ENCODE assay signal across 8 mouse cellular contexts in genomic region chr19:21785132-21785528, GRCm38 (mm10). TPM values are rescaled to one million over a fixed set of nuclear protein-coding genes. Genes with fewer than 3 reads are reported as not detected.
A peak's percentile ranks its signal among the peaks of the same experiment; 100 is the strongest.
DNase-seq lines count a peak whose midpoint lies in the region; ATAC-seq and TF ChIP-seq lines count a peak whose summit lies in the region.

No protein-coding gene starts in this region.

- no peaks in the 10 kb centered on the region for H3K27me3 ChIP-seq in heart, embryonic 16.5 days (ENCODE audit: control insufficient read depth, insufficient read depth, low read length)
- no peaks in the 10 kb centered on the region for H3K27me3 ChIP-seq in hindbrain, embryonic 13.5 days
- H3K27me3 ChIP-seq in neural tube, embryonic 11.5 days (ENCODE audit: control insufficient read depth, insufficient read depth, low read length): no peaks in the 10 kb centered on the region

- intact Hi-C loops in left cerebral cortex, postnatal 10 days (cut with DNase I): no loop called here

- H3K4me2 ChIP-seq in heart, embryonic 16.5 days (ENCODE audit: low read depth, low read length): peak overlapping the region; percentile 37; the same call in 1 of the 2 replicates
- H3K4me2 ChIP-seq in hindbrain, embryonic 13.5 days: peak overlapping the region; percentile 53
- peak overlapping the region; percentile 50 for H3K4me2 ChIP-seq in neural tube, embryonic 11.5 days (ENCODE audit: low read depth)

- no peak for DNase-seq in heart, adult 18-20 months
- DNase-seq in brain, embryonic 14.5 days (ENCODE audit: low read depth): peak; percentile 85
- DNase-seq in neural tube, embryonic 11.5 days (ENCODE audit: low spot score): peak; percentile 33
- no peak for DNase-seq in left cerebral cortex, postnatal 10 days (ENCODE audit: extremely low spot score in 1 of 2, low spot score in 2 of 2)
- DNase-seq in layer of hippocampus, adult 18-20 months (ENCODE audit: low spot score in 2 of 2): no peak
- no peak for DNase-seq in cerebellum, postnatal 36 days

- H3K4me1 ChIP-seq in heart, embryonic 16.5 days (ENCODE audit: control insufficient read depth, insufficient read depth, low read length): peaks cover 50% of the 10 kb centered on the region
- H3K4me1 ChIP-seq in hindbrain, embryonic 13.5 days (replicated peaks): peaks cover 92% of the 10 kb centered on the region
- H3K4me1 ChIP-seq in neural tube, embryonic 11.5 days (ENCODE audit: control insufficient read depth, insufficient read depth, low read length): peaks cover 67% of the 10 kb centered on the region

- no peak for ATAC-seq in heart, embryonic 16.5 days (replicated peaks; ENCODE audit: extremely low read depth, insufficient read depth, low FRiP score)
- ATAC-seq in hindbrain, embryonic 13.5 days (ENCODE audit: low FRiP score): 0 out of 2 replicates have a peak, but pooled peaks have one; percentile 6
- ATAC-seq in neural tube, embryonic 11.5 days (ENCODE audit: insufficient read depth, low FRiP score, low TSS enrichment): peak; percentile 11

- H3K4me3 ChIP-seq in heart, embryonic 16.5 days (ENCODE audit: low read length): no peak overlapping the region
- peak overlapping the region; percentile 23; the same call in 1 of the 2 replicates for H3K4me3 ChIP-seq in hindbrain, embryonic 13.5 days
- no peak overlapping the region for H3K4me3 ChIP-seq in neural tube, embryonic 11.5 days (ENCODE audit: low read depth, low read length)

- H3K27ac ChIP-seq in heart, embryonic 16.5 days (ENCODE audit: low read length): peak overlapping the region; percentile 76
- H3K27ac ChIP-seq in hindbrain, embryonic 13.5 days: peak overlapping the region; percentile 98
- peak overlapping the region; percentile 98 for H3K27ac ChIP-seq in neural tube, embryonic 11.5 days (ENCODE audit: low read depth, low read length)

- no peaks in the 10 kb centered on the region for H3K9me3 ChIP-seq in heart, embryonic 16.5 days (replicated peaks; ENCODE audit: control insufficient read depth, low read length)
- no peaks in the 10 kb centered on the region for H3K9me3 ChIP-seq in hindbrain, embryonic 13.5 days
- no peaks in the 10 kb centered on the region for H3K9me3 ChIP-seq in neural tube, embryonic 11.5 days (ENCODE audit: control insufficient read depth, low read length)

- no peak for TF ChIP-seq CTCF in brain, embryonic 14.5 days (IDR thresholded peaks at IDR 0.05; ENCODE audit: borderline replicate concordance, extremely low read depth, insufficient read depth, insufficient read length)

- WGBS in heart, embryonic 16.5 days: 37% methylated on average over 3 of the region's 3 CpGs
- WGBS in hindbrain, embryonic 13.5 days: 2% methylated on average over 3 of the region's 3 CpGs
- WGBS in neural tube, embryonic 11.5 days: 8% methylated on average over 3 of the region's 3 CpGs

- H3K9ac ChIP-seq in heart, embryonic 16.5 days (ENCODE audit: low read length): no peak overlapping the region
- H3K9ac ChIP-seq in hindbrain, embryonic 13.5 days: peak overlapping the region; percentile 70
- H3K9ac ChIP-seq in neural tube, embryonic 11.5 days (ENCODE audit: low read length): peak overlapping the region; percentile 72

- H3K36me3 ChIP-seq in heart, embryonic 16.5 days (ENCODE audit: control insufficient read depth, insufficient read depth): no peaks in the 10 kb centered on the region; the same call in 1 of the 2 replicates
- no peaks in the 10 kb centered on the region for H3K36me3 ChIP-seq in hindbrain, embryonic 13.5 days
- no peaks in the 10 kb centered on the region for H3K36me3 ChIP-seq in neural tube, embryonic 11.5 days (ENCODE audit: control insufficient read depth, insufficient read depth, low read length)

- no peak for TF ChIP-seq POLR2A in brain, embryonic 14.5 days (IDR thresholded peaks at IDR 0.05; ENCODE audit: borderline replicate concordance, extremely low read depth, insufficient read depth, insufficient read length, poor library complexity, severe bottlenecking)

RNA-seq across cellular contexts. Expression of gene Cemip2, which starts 7.0 kb away (rescaled TPM):
- polyA plus RNA-seq in heart, embryonic 16.5 days (2015; fragmentation: Nextera tagmentation; extraction: Ambion mirVana): 36.4 and 40.1 TPM in 2 replicates
- total RNA-seq in heart, adult 18-20 months (2021): 10 to 100 TPM; 11.0 to 11.3 TPM
- polyA plus RNA-seq in brain, embryonic 14.5 days (2012; rRNA removed): 24.0 and 34.9 TPM in 2 replicates
- polyA plus RNA-seq in hindbrain, embryonic 13.5 days (2015; fragmentation: Nextera tagmentation; extraction: Ambion mirVana): 49.1 and 54.1 TPM in 2 replicates
- polyA plus RNA-seq in neural tube, embryonic 11.5 days (2014; fragmentation: Nextera tagmentation; extraction: Ambion mirVana): 99.9 and 108 TPM in 2 replicates
- total RNA-seq in left cerebral cortex, postnatal 10 days (2021): 10 to 100 TPM; 17.2 TPM
- 10 to 100 TPM; 10.3 to 11.0 TPM for total RNA-seq in layer of hippocampus, adult 18-20 months (2021)

Comparison
In these comparisons a context has a peak if more than half of its experiments do, and no peak if none do; other contexts are left out.
1. DNase-seq: peak in brain, embryonic 14.5 days (single experiment) and neural tube, embryonic 11.5 days (single experiment); none in heart, adult 18-20 months (0 of 2), left cerebral cortex, postnatal 10 days (0 of 2), layer of hippocampus, adult 18-20 months (0 of 2) and cerebellum, postnatal 36 days (0 of 2).
2. Peak in every context shown above with its lines, with median percentiles within 50 percentile points of each other: H3K27ac ChIP-seq and H3K4me2 ChIP-seq.